18 mouse cellular contexts compared by ENCODE assay signal in genomic region chr1:62976742-62977141, GRCm38 (mm10).
DNase-seq lines count a peak whose midpoint lies in the region; ATAC-seq and TF ChIP-seq lines count a peak whose summit lies in the region.
"Had no signal": no experiment of that assay in that cellular context is flagged by ENCODE, and none has a peak within 500 bp of the region (broad histone marks: within the 10 kb centered on the region; RNA-seq: fewer than 3 reads in every experiment).

No protein-coding gene starts in this region.

- no peaks in the 10 kb centered on the region for H3K27me3 ChIP-seq in stomach, embryonic 15.5 days (replicated peaks)
- H3K27me3 ChIP-seq in stomach, postnatal 0 days (ENCODE audit: control insufficient read depth, insufficient read depth, low read length), result no peaks in the 10 kb centered on the region
- H3K27me3 ChIP-seq in liver, embryonic 14.5 days (ENCODE audit: control insufficient read depth, insufficient read depth, low read length), result no peaks in the 10 kb centered on the region
- no peaks in the 10 kb centered on the region for H3K27me3 ChIP-seq in heart, adult 2 months (ENCODE audit: control insufficient read depth, insufficient read depth, low read length)
- H3K27me3 ChIP-seq: CH12.LX had no signal

- WGBS in stomach, embryonic 15.5 days, result 53% methylated on average over 3 of the region's 3 CpGs
- WGBS in stomach, postnatal 0 days, result 29% methylated on average over 3 of the region's 3 CpGs
- WGBS in liver, embryonic 14.5 days (ENCODE audit: insufficient replicate concordance), result 57% methylated on average over 3 of the region's 3 CpGs
- WGBS in heart, adult 2 months, result 61% methylated on average over 3 of the region's 3 CpGs

- no peaks in the 10 kb centered on the region for H3K4me1 ChIP-seq in stomach, embryonic 15.5 days
- no peaks in the 10 kb centered on the region for H3K4me1 ChIP-seq in stomach, postnatal 0 days (replicated peaks; ENCODE audit: control insufficient read depth, insufficient read depth)
- H3K4me1 ChIP-seq in liver, embryonic 14.5 days (replicated peaks; ENCODE audit: control insufficient read depth in 2 of 2, insufficient read depth in 2 of 2, low read length in 1 of 2), result no peaks in the 10 kb centered on the region
- H3K4me1 ChIP-seq in heart, adult 2 months (ENCODE audit: control insufficient read depth, insufficient read depth, low read length), result no peaks in the 10 kb centered on the region
- H3K4me1 ChIP-seq: midbrain, embryonic 10.5 days had no signal

- no peaks in the 10 kb centered on the region for H3K79me2 ChIP-seq in heart, adult 2 months (replicated peaks; ENCODE audit: control insufficient read depth, insufficient read depth, low read length)

- no peak overlapping the region for H3K27ac ChIP-seq in stomach, embryonic 15.5 days
- no peak overlapping the region for H3K27ac ChIP-seq in stomach, postnatal 0 days (replicated peaks)
- no peak overlapping the region for H3K27ac ChIP-seq in liver, embryonic 14.5 days
- H3K27ac ChIP-seq in heart, adult 2 months, result no peak overlapping the region
- H3K27ac ChIP-seq: midbrain, embryonic 10.5 days had no signal

- TF ChIP-seq EP300 in stomach, postnatal 0 days (optimal IDR thresholded peaks at IDR 0.05), result no peak
- TF ChIP-seq EP300 in liver, embryonic 14.5 days (IDR thresholded peaks at IDR 0.05; ENCODE audit: low read depth), result no peak
- no peak for TF ChIP-seq EP300 in heart, adult 2 months (IDR thresholded peaks at IDR 0.05; ENCODE audit: insufficient read depth, low read depth, low read length)

- no peak for TF ChIP-seq CTCF in stomach, postnatal 0 days (IDR thresholded peaks at IDR 0.05; ENCODE audit: low read depth)
- TF ChIP-seq CTCF in liver, embryonic 14.5 days (IDR thresholded peaks at IDR 0.05; ENCODE audit: low read depth), result no peak
- no peak for TF ChIP-seq CTCF in heart, adult 2 months (IDR thresholded peaks at IDR 0.05)

- DNase-seq in embryo, embryonic 10 days (ENCODE audit: low spot score), result peak; percentile 29
- no peak for DNase-seq in embryo, embryonic 9.5 days (ENCODE audit: extremely low spot score)
- no peak for DNase-seq in stomach, postnatal 0 days (ENCODE audit: low spot score)
- peak in 1 of 3 experiments; percentile 15 for DNase-seq in liver, embryonic 14.5 days (ENCODE audit: low read depth in 3 of 3, low spot score in 3 of 3)
- DNase-seq in left cerebral cortex, adult 8-10 months (ENCODE audit: low spot score in 2 of 2), result no peak
- no peak for DNase-seq in heart, adult 2 months
- DNase-seq: adrenal gland, postnatal 36 days; cerebellum, adult 9-10 months; heart, adult 11 months; heart, postnatal 4 days; kidney, postnatal 10 days; right cerebral cortex, postnatal 14 days; thymus, postnatal 14 days had no signal

- peak; percentile 50; the same call in 1 of the 2 replicates for ATAC-seq in stomach, embryonic 15.5 days (ENCODE audit: insufficient read depth, low FRiP score, low read depth)
- no peak; the same call in 1 of the 2 replicates for ATAC-seq in stomach, postnatal 0 days (ENCODE audit: low FRiP score, low TSS enrichment)
- peak; percentile 28; the same call in 1 of the 2 replicates for ATAC-seq in liver, embryonic 14.5 days (ENCODE audit: insufficient read depth)
- no peak for ATAC-seq in erythroid progenitor cell, adult 5-6 weeks (replicated peaks; ENCODE audit: low FRiP score, poor library complexity, severe bottlenecking)
- ATAC-seq: inflammation-experienced regulatory T-cells, adult 6 months had no signal

- intact Hi-C loops in heart, adult 2 months (cut with DNase I), result no loop called here

- no peak for TF ChIP-seq POLR2A in heart, adult 2 months (IDR thresholded peaks at IDR 0.05; ENCODE audit: insufficient read depth, low read depth, low read length)

- H3K36me3 ChIP-seq in stomach, embryonic 15.5 days, result no peaks in the 10 kb centered on the region
- H3K36me3 ChIP-seq in stomach, postnatal 0 days (ENCODE audit: control insufficient read depth, insufficient read depth, low read length), result no peaks in the 10 kb centered on the region
- no peaks in the 10 kb centered on the region for H3K36me3 ChIP-seq in liver, embryonic 14.5 days (replicated peaks; ENCODE audit: control insufficient read depth, insufficient read depth, low read depth)
- H3K36me3 ChIP-seq in heart, adult 2 months (ENCODE audit: control insufficient read depth, insufficient read depth, low read length), result no peaks in the 10 kb centered on the region
- H3K36me3 ChIP-seq: midbrain, embryonic 10.5 days had no signal

- no peak overlapping the region for H3K9ac ChIP-seq in stomach, embryonic 15.5 days
- H3K9ac ChIP-seq in stomach, postnatal 0 days (ENCODE audit: low read length), result no peak overlapping the region
- no peak overlapping the region for H3K9ac ChIP-seq in liver, embryonic 14.5 days (replicated peaks)
- no peak overlapping the region for H3K9ac ChIP-seq in heart, adult 2 months (ENCODE audit: low read depth, low read length)

- H3K9me3 ChIP-seq in stomach, embryonic 15.5 days, result no peaks in the 10 kb centered on the region
- H3K9me3 ChIP-seq in stomach, postnatal 0 days (ENCODE audit: control insufficient read depth, low read length), result no peaks in the 10 kb centered on the region
- no peaks in the 10 kb centered on the region for H3K9me3 ChIP-seq in liver, embryonic 14.5 days (ENCODE audit: control insufficient read depth, low read length)
- H3K9me3 ChIP-seq: midbrain, embryonic 10.5 days had no signal

- no peak overlapping the region for H3K4me3 ChIP-seq in stomach, embryonic 15.5 days (replicated peaks)
- H3K4me3 ChIP-seq in stomach, postnatal 0 days (ENCODE audit: low read depth, low read length), result no peak overlapping the region
- H3K4me3 ChIP-seq in liver, embryonic 14.5 days (ENCODE audit: insufficient read depth in 1 of 2, low read depth in 2 of 2, low read length in 2 of 2), result no peak overlapping the region
- H3K4me3 ChIP-seq in heart, adult 2 months, result no peak overlapping the region
- H3K4me3 ChIP-seq: midbrain, embryonic 10.5 days had no signal

- no peak overlapping the region for H3K4me2 ChIP-seq in stomach, embryonic 15.5 days
- no peak overlapping the region for H3K4me2 ChIP-seq in stomach, postnatal 0 days (replicated peaks; ENCODE audit: low read depth)
- H3K4me2 ChIP-seq in liver, embryonic 14.5 days (ENCODE audit: low read depth), result no peak overlapping the region

Comparison
In these comparisons a context has a peak if more than half of its experiments do, and no peak if none do; other contexts are left out.
1. ATAC-seq: peak in stomach, embryonic 15.5 days (single experiment) and liver, embryonic 14.5 days (single experiment); none in stomach, postnatal 0 days (single experiment) and erythroid progenitor cell, adult 5-6 weeks (single experiment).